Mouse (Mus musculus) stomach, postnatal 0 days (tissue): ENCODE results near the gene Gm43720.

ENCODE experiments used
- CTCF ChIP-seq: IDR thresholded peaks from 2 replicates; pipeline ENCODE4 v1.5.1; 2016; ENCODE audit warnings: antibody characterized with exemption, low read depth, mild to moderate bottlenecking, moderate library complexity
- EP300 ChIP-seq: optimal IDR thresholded peaks from 2 replicates; pipeline ENCODE3; 2016; ENCODE audit warnings: antibody characterized with exemption

DNA sequence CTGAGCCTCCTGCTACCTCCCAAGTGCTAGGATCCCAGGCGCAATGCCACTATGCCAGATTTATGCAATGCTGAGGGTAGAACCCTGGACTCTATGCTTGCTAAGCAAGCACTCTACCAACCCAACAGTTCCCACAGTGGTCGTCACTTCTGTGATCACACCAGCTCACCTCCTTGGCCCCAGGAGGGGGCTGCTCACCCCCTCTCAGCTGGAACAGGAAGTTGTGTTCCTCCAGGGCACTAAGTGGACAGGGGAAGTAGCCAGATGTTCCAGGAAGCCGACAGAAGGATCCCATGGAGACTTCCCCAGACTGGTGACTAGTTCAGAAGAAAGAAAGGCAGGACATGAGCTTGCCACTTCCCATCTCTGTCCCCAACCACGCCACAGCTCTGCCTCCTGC, 17.8 kb downstream of the Gm43720 start:
- no peak for TF ChIP-seq CTCF
- no peak for TF ChIP-seq EP300
